Mouse (Mus musculus): ENCODE data around the gene Olfr764-ps1.
"Not testable (repeated sequence)": the region's sequence is repeated elsewhere in the genome, so short reads cannot be mapped to it uniquely, and the experiment has no call there.

Olfr764-ps1 gene

GRCm38 (mm10) chr10:129039796-129040195, at the start of gene Olfr764-ps1:
Olfr764-ps1 (minus strand) TSS chr10:129039896.
- no peak for DNase-seq (ENCODE audit: low read depth, low spot score)

- DNase-seq (ENCODE audit: low read depth, low spot score), result not testable (repeated sequence)
Observed at GRCm38 (mm10) chr10:129082810-129083209, 43.1 kb upstream of the Olfr764-ps1 start, which contains the start of gene Olfr767. Olfr767 (minus strand) TSS chr10:129082910.

DNA sequence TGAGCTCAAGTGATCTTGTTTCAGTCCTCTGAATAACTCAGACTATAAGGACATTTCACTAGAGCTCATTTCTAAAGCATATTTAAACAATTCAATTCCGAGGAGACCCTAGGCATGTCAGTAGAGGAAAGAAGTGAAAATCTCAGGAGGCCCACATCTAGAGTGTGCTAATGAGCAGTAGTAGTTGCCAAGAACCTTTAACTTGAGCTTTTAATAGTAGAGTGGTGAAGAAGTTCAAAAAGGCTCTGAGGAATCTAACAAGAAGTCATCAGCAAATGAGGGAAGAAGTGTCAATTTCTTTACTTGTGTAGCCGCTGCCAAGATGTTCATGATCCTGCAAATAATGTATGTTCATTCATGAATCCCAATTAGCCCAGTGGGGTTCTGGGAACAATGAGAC, 29.2 kb upstream of the Olfr764-ps1 start, which contains the start of gene Olfr766-ps1:
Gene Olfr766-ps1 (minus strand): TSS at position 101 of the 400 bp plus-strand sequence.
- DNase-seq (ENCODE audit: low read depth, low spot score), result no peak

DNA sequence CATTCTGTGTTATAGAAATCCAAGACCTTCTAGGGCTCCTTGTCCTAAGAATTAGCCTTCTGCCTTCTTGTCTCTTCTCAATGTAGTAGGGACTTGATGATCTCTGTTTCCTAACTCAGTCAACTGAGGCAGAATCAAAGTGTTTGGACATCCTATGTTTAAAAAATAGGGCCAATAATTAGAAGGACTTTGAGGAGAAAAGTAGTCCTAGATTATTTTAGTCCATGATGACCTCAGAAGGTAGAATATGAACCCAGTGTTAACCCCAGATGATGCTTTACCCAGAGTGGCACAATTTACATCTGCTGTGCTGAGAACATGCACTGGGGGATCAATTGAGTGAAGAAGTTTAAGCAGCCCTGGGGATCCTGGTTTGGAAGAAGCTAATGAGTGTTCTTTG, 10.2 kb upstream of the Olfr764-ps1 start, which contains the start of gene Olfr765:
Gene Olfr765 (minus strand): TSS at position 101 of the 400 bp plus-strand sequence.
- not testable (repeated sequence) for DNase-seq (ENCODE audit: low read depth, low spot score)

- no peak for DNase-seq (ENCODE audit: low read depth, low spot score)
Observed at GRCm38 (mm10) chr10:129028343-129028742, 11.4 kb downstream of the Olfr764-ps1 start.

GRCm38 (mm10) chr10:129026018-129026662, 13.6 kb downstream of the Olfr764-ps1 start:
- DNase-seq (ENCODE audit: low read depth, low spot score), result no peak

DNA sequence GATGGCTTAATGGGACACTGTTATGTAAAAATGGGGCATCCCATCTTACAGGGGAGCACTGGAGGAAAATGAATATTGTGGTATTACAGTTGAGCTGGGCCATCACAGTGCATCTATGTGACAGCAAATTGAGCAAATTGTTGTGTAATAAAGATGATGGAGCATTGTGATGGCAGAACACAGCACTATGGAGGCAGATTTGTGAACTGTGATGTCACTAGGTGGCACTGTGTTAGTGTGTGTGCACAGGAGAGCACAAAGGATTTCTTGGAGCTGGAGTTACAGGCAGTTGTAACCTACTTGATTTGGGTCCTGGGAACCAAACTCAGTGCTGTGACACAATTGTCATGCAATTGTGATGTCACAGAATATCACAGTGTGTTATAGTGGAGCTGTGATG, 16.4 kb downstream of the Olfr764-ps1 start:
- DNase-seq (ENCODE audit: low read depth, low spot score), result no peak

- DNase-seq (ENCODE audit: low read depth, low spot score), result no peak
Observed at GRCm38 (mm10) chr10:129014477-129014876, 25.2 kb downstream of the Olfr764-ps1 start.

- not testable (repeated sequence) for DNase-seq (ENCODE audit: low read depth, low spot score)
Observed at GRCm38 (mm10) chr10:129011511-129011910, 28.2 kb downstream of the Olfr764-ps1 start.

GRCm38 (mm10) chr10:129010288-129010841, 29.3 kb downstream of the Olfr764-ps1 start, which contains the start of gene Olfr763:
Olfr763 (plus strand) TSS chr10:129010791.
- no peak for DNase-seq (ENCODE audit: low read depth, low spot score)

DNA sequence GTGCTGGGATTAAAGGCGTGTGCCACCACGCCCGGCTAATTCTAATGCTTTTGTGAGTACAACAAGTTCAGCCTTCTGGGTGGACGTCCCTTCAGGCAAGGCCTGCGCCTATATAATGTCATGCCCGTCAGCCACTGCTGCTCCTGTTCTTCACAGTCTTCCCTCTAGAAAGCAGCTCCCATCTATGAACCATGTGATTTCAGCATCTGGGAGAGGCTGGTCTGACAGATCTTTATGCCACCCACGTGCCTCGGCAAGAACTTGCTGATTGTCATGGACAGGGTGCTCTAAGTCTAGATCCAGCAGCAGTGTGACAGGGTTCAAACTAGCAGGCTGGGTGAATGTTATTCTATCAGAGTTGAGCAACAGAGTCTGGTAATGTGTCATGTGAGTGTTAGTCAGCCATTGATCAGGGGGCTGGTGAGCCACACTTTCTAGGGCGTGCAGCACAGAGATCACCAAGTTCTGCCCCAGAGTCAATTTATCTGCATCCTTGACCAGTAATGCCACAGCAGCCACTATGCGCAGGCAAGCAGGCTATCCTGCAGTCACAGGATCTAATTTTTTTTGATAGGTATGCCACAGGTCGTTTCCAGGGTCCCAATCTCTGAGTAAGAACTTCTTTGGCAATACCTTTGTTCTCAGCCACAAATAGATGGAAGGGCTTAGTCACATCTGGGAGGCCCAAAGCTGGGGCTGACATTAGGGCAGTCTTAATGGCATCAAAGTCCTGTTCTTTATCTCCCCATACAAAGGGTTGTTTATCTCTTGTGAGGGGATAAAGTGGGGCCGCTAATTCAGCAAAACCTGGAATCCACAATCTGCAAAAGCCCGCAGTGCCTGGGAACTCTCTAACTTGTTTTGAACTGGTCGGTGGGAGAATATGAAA, 35.4 kb downstream of the Olfr764-ps1 start:
- no peak for DNase-seq (ENCODE audit: low read depth, low spot score)

DNA sequence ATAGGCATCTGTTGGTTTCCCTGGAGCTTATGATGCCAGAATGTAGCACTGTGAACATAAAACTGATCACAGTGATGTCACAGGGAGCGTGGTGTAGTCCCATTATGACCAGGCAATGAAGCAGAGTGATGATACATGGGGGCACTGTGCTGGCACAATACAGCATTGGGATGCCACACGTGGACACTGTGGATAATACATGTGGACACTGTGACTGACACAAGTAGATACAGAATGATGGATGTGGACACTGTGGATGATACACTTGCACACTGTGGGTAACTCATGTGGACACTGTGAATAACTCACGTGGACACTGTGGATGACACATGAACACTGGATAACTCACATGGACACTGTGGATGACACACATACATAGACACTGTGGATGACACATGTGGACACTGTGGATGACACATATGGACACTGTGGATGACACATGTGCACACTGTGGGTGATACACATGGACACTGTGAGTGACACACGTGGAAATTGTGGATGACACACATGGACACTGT, 43.1 kb downstream of the Olfr764-ps1 start:
- DNase-seq (ENCODE audit: low read depth, low spot score), result no peak

- DNase-seq (ENCODE audit: low read depth, low spot score), result no peak
Observed at GRCm38 (mm10) chr10:128995796-128996195, 43.9 kb downstream of the Olfr764-ps1 start.

DNA sequence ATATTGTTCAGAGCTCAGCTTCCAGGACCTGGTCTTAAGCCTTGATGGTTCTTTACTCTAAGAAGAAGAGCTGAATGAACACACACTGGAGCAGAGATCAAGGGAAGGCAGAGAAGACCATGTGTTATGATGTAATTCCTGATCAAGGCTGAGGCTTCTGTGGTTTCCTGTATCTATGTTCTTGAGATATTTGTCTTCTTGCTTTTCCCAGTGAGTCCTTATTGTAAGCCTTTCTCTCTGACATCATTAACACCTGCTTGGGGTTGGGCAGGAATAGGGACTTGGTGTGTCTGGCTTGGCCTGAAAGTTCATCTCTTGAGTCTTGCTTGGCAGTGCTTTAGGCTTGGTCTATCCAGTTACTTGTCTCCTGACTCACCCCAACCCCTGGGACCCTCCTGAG, 48.7 kb downstream of the Olfr764-ps1 start:
- DNase-seq (ENCODE audit: low read depth, low spot score), result no peak

DNA sequence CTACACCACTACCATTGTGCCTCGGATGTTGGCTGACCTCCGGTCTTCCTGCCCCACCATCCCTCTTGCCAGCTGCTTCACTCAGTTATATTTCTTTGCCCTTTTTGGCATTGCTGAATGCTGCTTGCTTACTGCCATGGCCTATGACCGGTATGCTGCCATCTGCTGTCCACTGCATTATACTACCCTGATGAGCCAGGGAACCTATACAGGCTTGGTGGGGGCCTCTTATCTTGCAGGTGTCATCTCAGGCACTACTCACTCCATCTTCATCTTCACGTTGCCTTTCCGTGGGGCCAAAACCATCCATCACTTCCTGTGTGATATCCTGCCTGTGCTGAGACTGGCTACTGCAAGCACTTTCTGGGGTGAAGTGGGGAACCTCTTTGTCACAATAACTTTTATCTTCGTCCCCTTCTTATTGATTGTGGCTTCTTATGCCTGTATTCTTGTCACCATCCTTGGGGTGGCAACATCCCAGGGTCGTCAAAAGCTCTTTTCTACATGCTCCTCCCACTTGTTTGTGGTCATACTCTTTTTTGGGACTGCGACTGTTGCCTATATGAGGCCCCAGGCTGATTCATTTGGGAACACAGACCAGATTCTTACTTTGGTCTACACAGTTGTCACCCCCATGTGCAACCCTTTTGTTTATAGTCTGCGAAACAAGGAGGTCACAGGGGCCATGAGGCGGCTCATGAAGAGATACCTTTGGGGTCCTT, 49.4 kb downstream of the Olfr764-ps1 start:
- not testable (repeated sequence) for DNase-seq (ENCODE audit: low read depth, low spot score)

DNA sequence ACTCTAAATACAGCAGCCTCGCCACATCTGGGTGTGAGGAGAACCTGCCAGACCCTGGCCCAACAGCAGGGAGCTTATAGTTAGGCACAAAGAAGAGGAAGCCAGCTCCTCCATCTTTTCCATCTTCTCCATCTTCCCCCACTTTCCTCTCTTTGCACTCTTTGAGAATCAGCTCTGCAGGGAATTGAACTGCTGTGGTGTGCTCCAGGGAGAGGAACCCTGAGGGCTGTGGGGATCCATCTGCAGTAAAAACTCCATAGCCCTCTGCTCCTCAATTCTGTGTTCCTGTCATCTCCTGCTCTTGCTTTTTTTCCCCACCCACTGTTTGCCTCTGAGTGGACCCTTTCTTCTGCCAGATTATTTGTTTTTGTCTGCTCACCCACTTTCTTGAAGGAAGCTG, 50.6 kb downstream of the Olfr764-ps1 start, which contains the start of gene Olfr9:
Gene Olfr9 (plus strand): TSS at position 301 of the 400 bp plus-strand sequence.
- DNase-seq (ENCODE audit: low read depth, low spot score), result not testable (repeated sequence)

All from retina, adult 2 months (tissue).